Mouse (Mus musculus): ENCODE data around the gene Vmn2r89. TPM values are rescaled to one million over a fixed set of nuclear protein-coding genes. Genes with fewer than 3 reads are reported as not detected.

Vmn2r89 gene
- total RNA-seq, 2 experiments from 2014 or later: not detected

Other genes starting within 250 kb of the Vmn2r89 start
- gene Ear14, start 248.5 kb upstream of the Vmn2r89 start, total RNA-seq (2021): not detected
- gene Rnase2a, start 195.7 kb upstream of the Vmn2r89 start, total RNA-seq (2021): 1 to 10 TPM in 1 of 2 experiments, under 1 TPM in 1; 0.81 to 1.4 TPM
- gene Gm7247, start 90.1 kb upstream of the Vmn2r89 start, total RNA-seq (2021): not detected
- gene Vmn2r88, start 41.0 kb upstream of the Vmn2r89 start, total RNA-seq (2021): not detected
- gene Gm5622, start 100.9 kb downstream of the Vmn2r89 start, total RNA-seq (2021): not detected
- not detected for gene Gm17175, start 122.2 kb downstream of the Vmn2r89 start, total RNA-seq (2021)
- gene Gm17174, start 140.3 kb downstream of the Vmn2r89 start, total RNA-seq (2021): not detected
- not detected for gene Gm17078, start 159.5 kb downstream of the Vmn2r89 start, total RNA-seq (2021)
- not detected for gene Gm4181, start 183.8 kb downstream of the Vmn2r89 start, total RNA-seq (2021)
- gene Gm17079, start 243.6 kb downstream of the Vmn2r89 start, total RNA-seq (2021): not detected

All from heart, postnatal 36 days (tissue).